Mouse (Mus musculus) limb, embryonic 10.5 days (tissue): ENCODE results near the gene Csrnp1. TPM values are rescaled to one million over a fixed set of nuclear protein-coding genes. Genes with fewer than 3 reads are reported as not detected.
"Not testable (repeated sequence)": the region's sequence is repeated elsewhere in the genome, so short reads cannot be mapped to it uniquely, and the experiment has no call there.

Source experiments
- DNase-seq: peaks from one replicate; pipeline ENCODE4 v3.0.0-alpha.2; 2017; ENCODE audit warnings: low spot score
- H3K27ac ChIP-seq: fragments of 300-500 bp; sonication (generic); 2 replicates; pipeline ENCODE4 v1.5.1; 2016; ENCODE audit warnings: mild to moderate bottlenecking
- H3K27me3 ChIP-seq: fragments of 300-500 bp; sonication (generic); 2 replicates; pipeline ENCODE4 v1.6.1; 2016; ENCODE audit warnings: low read depth, mild to moderate bottlenecking; ENCODE audit not compliant: poor library complexity, severe bottlenecking
- H3K36me3 ChIP-seq: fragments of 300-500 bp; sonication (generic); 2 replicates; pipeline ENCODE4 v1.6.1; 2016; ENCODE audit warnings: mild to moderate bottlenecking, moderate library complexity
- H3K4me1 ChIP-seq: fragments of 300-500 bp; sonication (generic); 2 replicates; pipeline ENCODE4 v1.6.1; 2016
- H3K4me3 ChIP-seq: fragments of 300-500 bp; sonication (generic); 2 replicates; pipeline ENCODE4 v1.5.1; 2016; ENCODE audit warnings: mild to moderate bottlenecking, moderate library complexity
- H3K9me3 ChIP-seq: fragments of 300-500 bp; sonication (generic); replicated peaks from 2 replicates; pipeline ENCODE4 v1.6.1; 2016; ENCODE audit warnings: mild to moderate bottlenecking
- WGBS: fragments of 180-500 bp; shearing (Covaris S2); methylation state at CpG from one replicate; pipeline ENCODE4 v1.1.7; 2016; 5-methylcytosine and 5-hydroxymethylcytosine counted together
- polyA plus RNA-seq: library from polyadenylated mRNA; unstranded; fragments of >200 nt; fragmentation: Nextera tagmentation; extraction: Ambion mirVana; gene quantifications from 2 replicates; pipeline ENCODE4 v1.2.1, GENCODE M21; 2016

Csrnp1 gene
- polyA plus RNA-seq, 1 experiment from 2014 or later = 3.5 TPM

GRCm38 (mm10) chr9:120013251-120013820 lies 28.9 kb upstream of the Csrnp1 start:
- DNase-seq = no peak
- WGBS = 75% methylated on average over 11 of the region's 11 CpGs
- Histone ChIP-seq H3K27me3 (peaks cover 6% of the 10 kb centered on the region; the same call in 1 of the 2 replicates), H3K36me3 (no peaks in the 10 kb centered on the region), H3K27ac (no peak overlapping the region), H3K4me3 (no peak overlapping the region), H3K9me3 (no peaks in the 10 kb centered on the region), H3K4me1 (peaks cover 23% of the 10 kb centered on the region)

GRCm38 (mm10) chr9:120012781-120013180 lies 28.3 kb upstream of the Csrnp1 start:
- Histone ChIP-seq H3K27ac (no peak overlapping the region), H3K9me3 (no peaks in the 10 kb centered on the region), H3K4me3 (no peak overlapping the region), H3K27me3 (peaks cover 6% of the 10 kb centered on the region; the same call in 1 of the 2 replicates), H3K4me1 (peaks cover 23% of the 10 kb centered on the region), H3K36me3 (no peaks in the 10 kb centered on the region)
- WGBS = 81% methylated on average over 5 of the region's 5 CpGs
- no peak for DNase-seq

GRCm38 (mm10) chr9:120012161-120012560 lies 27.7 kb upstream of the Csrnp1 start:
- H3K4me1 ChIP-seq = peaks cover 23% of the 10 kb centered on the region
- not testable (repeated sequence) for H3K4me3 ChIP-seq, H3K36me3 ChIP-seq, H3K27ac ChIP-seq, DNase-seq, H3K27me3 ChIP-seq, H3K9me3 ChIP-seq
- 84% methylated on average over 6 of the region's 6 CpGs for WGBS

DNA sequence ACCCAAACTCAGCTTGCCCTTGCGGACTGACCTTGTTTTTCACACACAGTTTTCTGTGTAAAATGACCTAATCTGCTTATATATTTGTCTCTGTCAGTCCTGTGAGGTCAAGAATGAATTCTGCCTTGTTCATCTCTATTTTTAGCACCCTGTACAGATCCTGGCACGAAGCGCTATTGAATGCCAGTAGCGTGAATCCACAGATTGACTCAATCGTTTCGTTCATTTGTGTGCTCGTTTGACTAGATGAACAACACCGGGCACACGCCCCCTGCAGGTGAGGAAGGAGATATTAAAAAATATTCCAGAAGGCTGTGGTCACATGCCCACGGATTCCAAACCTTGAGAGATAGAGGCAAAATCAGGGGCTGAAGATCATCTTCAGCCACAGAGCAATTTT lies 27.1 kb upstream of the Csrnp1 start:
- Histone ChIP-seq H3K4me3 (peak overlapping the region; percentile 59), H3K36me3 (no peaks in the 10 kb centered on the region), H3K4me1 (peaks cover 19% of the 10 kb centered on the region), H3K27me3 (peaks cover 6% of the 10 kb centered on the region; the same call in 1 of the 2 replicates), H3K27ac (peak overlapping the region; percentile 76; the same call in 1 of the 2 replicates), H3K9me3 (no peaks in the 10 kb centered on the region)
- WGBS = 2% methylated on average over 10 of the region's 10 CpGs
- peak; percentile 70 for DNase-seq

GRCm38 (mm10) chr9:120010781-120011511 lies 26.5 kb upstream of the Csrnp1 start:
- Histone ChIP-seq H3K36me3 (no peaks in the 10 kb centered on the region), H3K27ac (peak overlapping the region; percentile 76), H3K27me3 (peaks cover 6% of the 10 kb centered on the region; the same call in 1 of the 2 replicates), H3K9me3 (no peaks in the 10 kb centered on the region), H3K4me1 (peaks cover 21% of the 10 kb centered on the region), H3K4me3 (peak overlapping the region; percentile 59)
- peak; percentile 94 for DNase-seq
- WGBS = 2% methylated on average over 60 of the region's 60 CpGs

DNA sequence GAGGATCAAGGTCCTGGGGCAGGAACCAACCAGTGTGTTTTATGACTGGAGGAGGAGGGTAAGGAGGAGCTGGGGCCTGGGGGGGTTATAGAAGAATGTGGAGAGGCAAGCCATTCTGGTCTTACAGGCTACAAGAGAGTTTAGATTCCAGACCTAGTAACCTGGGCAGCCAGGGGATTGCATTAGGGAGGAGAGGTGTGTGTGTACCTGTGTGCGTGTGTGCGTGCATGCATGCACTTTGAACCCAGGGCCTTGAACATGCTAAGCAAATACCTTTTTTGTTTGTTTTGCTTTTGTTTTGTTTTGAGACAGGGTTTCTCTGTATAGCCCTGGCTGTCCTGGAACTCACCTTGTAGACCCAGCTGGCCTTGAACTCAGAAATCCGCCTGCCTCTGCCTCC lies 25.4 kb upstream of the Csrnp1 start:
- H3K27ac ChIP-seq = no peak overlapping the region
- peaks cover 22% of the 10 kb centered on the region for H3K4me1 ChIP-seq
- no peak for DNase-seq
- 91% methylated on average over 3 of the region's 3 CpGs for WGBS
- H3K36me3 ChIP-seq = no peaks in the 10 kb centered on the region
- H3K9me3 ChIP-seq = no peaks in the 10 kb centered on the region
- peaks cover 6% of the 10 kb centered on the region; the same call in 1 of the 2 replicates for H3K27me3 ChIP-seq
- no peak overlapping the region for H3K4me3 ChIP-seq

GRCm38 (mm10) chr9:120009226-120009841 lies 24.9 kb upstream of the Csrnp1 start:
- 77% methylated on average over 7 of the region's 7 CpGs for WGBS
- Histone ChIP-seq H3K4me3 (no peak overlapping the region), H3K36me3 (no peaks in the 10 kb centered on the region), H3K9me3 (no peaks in the 10 kb centered on the region), H3K4me1 (peaks cover 22% of the 10 kb centered on the region), H3K27me3 (peaks cover 6% of the 10 kb centered on the region; the same call in 1 of the 2 replicates), H3K27ac (no peak overlapping the region)
- no peak for DNase-seq

GRCm38 (mm10) chr9:120007833-120008232 lies 23.4 kb upstream of the Csrnp1 start:
- Histone ChIP-seq H3K36me3 (no peaks in the 10 kb centered on the region), H3K9me3 (no peaks in the 10 kb centered on the region), H3K4me3 (no peak overlapping the region), H3K27ac (no peak overlapping the region), H3K27me3 (peaks cover 6% of the 10 kb centered on the region; the same call in 1 of the 2 replicates), H3K4me1 (peaks cover 22% of the 10 kb centered on the region)
- DNase-seq = no peak
- WGBS = 92% methylated on average over 1 of the region's 1 CpGs

- DNase-seq = no peak
- 74% methylated on average over 3 of the region's 3 CpGs for WGBS
- Histone ChIP-seq H3K4me1 (peaks cover 25% of the 10 kb centered on the region), H3K27me3 (no peaks in the 10 kb centered on the region), H3K27ac (no peak overlapping the region), H3K36me3 (no peaks in the 10 kb centered on the region), H3K9me3 (no peaks in the 10 kb centered on the region), H3K4me3 (no peak overlapping the region)
Measured at GRCm38 (mm10) chr9:120005936-120006335, 21.5 kb upstream of the Csrnp1 start.

- peaks cover 17% of the 10 kb centered on the region for H3K4me1 ChIP-seq
- H3K27me3 ChIP-seq = no peaks in the 10 kb centered on the region
- H3K9me3 ChIP-seq = no peaks in the 10 kb centered on the region
- no peak for DNase-seq
- no peak overlapping the region for H3K4me3 ChIP-seq
- no peaks in the 10 kb centered on the region for H3K36me3 ChIP-seq
- 79% methylated on average over 5 of the region's 5 CpGs for WGBS
- H3K27ac ChIP-seq = no peak overlapping the region
Measured at GRCm38 (mm10) chr9:120002893-120003292, 18.4 kb upstream of the Csrnp1 start.

DNA sequence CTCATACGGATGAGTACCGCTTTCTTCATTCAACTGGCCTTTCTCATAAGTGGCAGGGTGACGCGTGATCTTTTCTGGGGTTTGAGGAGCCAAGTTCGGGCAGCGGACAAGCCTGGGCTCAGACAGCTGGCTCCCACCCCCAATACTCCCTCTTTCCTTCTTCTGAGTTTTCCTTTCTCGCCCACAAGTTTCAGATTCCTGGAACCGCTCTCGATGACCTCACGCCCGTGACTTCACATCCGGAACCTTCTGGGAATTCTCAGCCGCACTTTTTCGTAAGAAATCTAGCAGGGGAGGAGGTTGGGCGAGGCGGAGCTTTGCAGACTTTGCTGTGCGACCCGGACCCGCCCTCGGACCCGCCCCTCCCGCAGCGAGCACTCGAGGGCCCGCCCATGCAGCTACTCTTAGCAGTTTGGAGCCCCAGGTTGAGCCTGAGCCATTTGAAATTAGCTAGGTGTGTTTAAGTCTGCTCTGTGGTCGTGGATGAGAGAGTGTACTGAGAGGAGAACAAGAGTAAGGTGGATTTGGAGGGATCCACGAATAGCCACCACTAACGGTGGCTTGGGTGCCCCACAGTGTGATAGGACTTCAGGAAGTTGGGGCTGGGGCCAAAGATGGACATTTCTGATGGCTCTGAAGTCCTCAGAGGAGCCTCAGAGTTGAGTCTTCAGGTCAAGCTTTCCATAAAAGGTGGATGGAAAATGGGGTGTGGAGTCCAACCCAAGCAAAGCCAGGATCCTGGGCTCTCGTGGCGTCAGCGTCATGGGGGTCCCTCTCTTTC lies 17.7 kb upstream of the Csrnp1 start:
- Histone ChIP-seq H3K27me3 (no peaks in the 10 kb centered on the region), H3K36me3 (no peaks in the 10 kb centered on the region), H3K9me3 (no peaks in the 10 kb centered on the region), H3K4me3 (peak overlapping the region; percentile 52), H3K27ac (peak overlapping the region; percentile 84), H3K4me1 (peaks cover 17% of the 10 kb centered on the region)
- peak; percentile 92 for DNase-seq
- 12% methylated on average over 31 of the region's 31 CpGs for WGBS

DNA sequence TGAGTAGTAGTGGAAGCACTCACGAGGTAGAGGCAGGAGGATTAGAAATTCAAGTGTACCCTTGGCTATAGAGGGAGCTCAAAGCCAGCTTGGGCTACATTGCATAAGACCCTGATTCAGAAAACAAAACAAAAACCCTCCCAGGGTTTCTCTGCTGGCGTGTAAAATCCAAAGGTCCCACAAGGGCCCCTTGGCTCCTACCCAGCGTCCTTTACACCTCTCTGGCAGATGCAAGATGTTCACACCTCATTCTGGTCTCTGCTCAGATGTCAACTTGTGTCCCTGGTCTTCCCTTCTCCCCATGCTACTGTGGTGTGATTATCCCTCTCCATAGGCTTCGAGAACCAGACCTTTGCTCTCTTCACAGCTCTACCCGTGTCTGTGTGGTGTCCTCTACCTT lies 16.3 kb upstream of the Csrnp1 start:
- Histone ChIP-seq H3K9me3 (no peaks in the 10 kb centered on the region), H3K27me3 (no peaks in the 10 kb centered on the region), H3K27ac (no peak overlapping the region), H3K4me3 (no peak overlapping the region), H3K4me1 (peaks cover 14% of the 10 kb centered on the region), H3K36me3 (no peaks in the 10 kb centered on the region)
- no peak for DNase-seq
- 72% methylated on average over 5 of the region's 5 CpGs for WGBS
